Mouse (Mus musculus) bone marrow, adult 2 months (tissue): ENCODE results near the gene Hs3st6.

Experiments
- CTCF ChIP-seq: fragments of 200-500 bp; IDR thresholded peaks from 2 replicates; pipeline ENCODE4 v1.5.1; 2011; ENCODE audit warnings: low read length, control low read depth; ENCODE audit not compliant: control insufficient read depth, insufficient read depth
- POLR2A ChIP-seq: fragments of 200-500 bp; IDR thresholded peaks from 2 replicates; pipeline ENCODE4 v1.6.1; 2011; ENCODE audit warnings: low read depth, mild to moderate bottlenecking, control low read depth, low read length, borderline replicate concordance; ENCODE audit not compliant: control insufficient read depth

- TF ChIP-seq CTCF (no peak), POLR2A (no peak)
These were observed 24.6 kb upstream of the Hs3st6 start for GRCm38 (mm10) chr17:24728184-24728583.
